Mouse (Mus musculus) ES-E14 (cell line): ENCODE results near the gene Sars2. TPM values are rescaled to one million over a fixed set of nuclear protein-coding genes. Genes with fewer than 3 reads are reported as not detected.

Source experiments
- DNase-seq: peaks from one replicate; pipeline ENCODE4 v3.0.0-alpha.2; 2013; ENCODE audit warnings: low read depth, low spot score
- H3K27ac ChIP-seq: 2 replicates; pipeline ENCODE4 v1.5.1; 2012; ENCODE audit warnings: low read depth, mild to moderate bottlenecking, low read length, moderate library complexity, mixed read lengths; ENCODE audit not compliant: poor library complexity, insufficient read depth, severe bottlenecking
- H3K36me3 ChIP-seq: 2 replicates; pipeline ENCODE4 v1.6.1; 2012; ENCODE audit warnings: mild to moderate bottlenecking, low read length, moderate library complexity, mixed read lengths; ENCODE audit not compliant: control insufficient read depth, poor library complexity, insufficient read depth, severe bottlenecking
- H3K4me1 ChIP-seq, 2 experiments: fragments of 150-350 bp in 1 of 2; sonication (generic) in 1 of 2; 2 replicates each; pipeline ENCODE4 v1.6.1; 2012; ENCODE audit warnings: low read length in 2 of 2, mild to moderate bottlenecking in 1 of 2, mixed read lengths in 1 of 2; ENCODE audit not compliant: control insufficient read depth in 2 of 2, insufficient read depth in 2 of 2, poor library complexity in 1 of 2
- H3K4me3 ChIP-seq, 2 experiments: fragments of 150-350 bp in 1 of 2; sonication (generic) in 1 of 2; 2 replicates each; pipeline ENCODE4 v1.5.1; 2012; ENCODE audit warnings: low read length in 2 of 2, low read depth in 1 of 2, mild to moderate bottlenecking in 1 of 2, mixed read lengths in 1 of 2; ENCODE audit not compliant: insufficient read depth in 1 of 2, poor library complexity in 1 of 2, severe bottlenecking in 1 of 2
- H3K9ac ChIP-seq: 2 replicates; pipeline ENCODE4 v1.6.1; 2012; ENCODE audit warnings: low read depth, mild to moderate bottlenecking, low read length, mixed read lengths; ENCODE audit not compliant: poor library complexity, insufficient read depth, severe bottlenecking
- H3K9me3 ChIP-seq: fragments of 150-350 bp; sonication (generic); 2 replicates; pipeline ENCODE4 v1.6.1; 2012; ENCODE audit warnings: low read depth, mild to moderate bottlenecking, low read length; ENCODE audit not compliant: control insufficient read depth, insufficient read depth
- CHD2 ChIP-seq: IDR thresholded peaks from 2 replicates; pipeline ENCODE4 v1.6.1; 2014; ENCODE audit warnings: mild to moderate bottlenecking, low read depth, low read length, inconsistent platforms
- HCFC1 ChIP-seq: IDR thresholded peaks from 2 replicates; pipeline ENCODE4 v1.6.1; 2012; ENCODE audit warnings: low read length, inconsistent platforms, borderline replicate concordance; ENCODE audit not compliant: insufficient read depth
- MAFK ChIP-seq: IDR thresholded peaks from 2 replicates; pipeline ENCODE4 v1.6.1; 2014; ENCODE audit warnings: mild to moderate bottlenecking, low read depth, low read length, inconsistent platforms; ENCODE audit not compliant: insufficient read depth
- ZC3H11A ChIP-seq: IDR thresholded peaks from 2 replicates; pipeline ENCODE4 v1.6.1; 2012; ENCODE audit warnings: low read depth, mild to moderate bottlenecking, inconsistent platforms, low read length, borderline replicate concordance
- ZNF384 ChIP-seq: IDR thresholded peaks from 2 replicates; pipeline ENCODE4 v1.6.1; 2012; ENCODE audit warnings: low read depth, low read length, inconsistent platforms
- in situ Hi-C, 2 experiments: fragments of 600-800 bp; cut with MboI; formaldehyde crosslinking; loops; one replicate each; pipeline ENCODE4 v1.15.1; 2025; ENCODE audit warnings: low sequenced_read_pairs in 2 of 2, inconsistent platforms in 1 of 2; ENCODE audit not compliant: unreplicated experiment in 2 of 2
- total RNA-seq: library from RNA; depleted of rRNA; stranded (reverse); fragments of 300-350 nt; gene quantifications from 2 replicates; pipeline ENCODE4 v1.2.3, GENCODE M21; 2012; rRNA removed

Gene Sars2
- total RNA-seq, 1 experiment = 25.2 TPM

- H3K4me3 ChIP-seq = peak overlapping the region; percentile 25 to 37; a peak in 2 of 4 replicates
- peaks cover 10% of the 10 kb centered on the region for H3K36me3 ChIP-seq
- H3K9ac ChIP-seq = peak overlapping the region; percentile 71
- H3K27ac ChIP-seq = peak overlapping the region; percentile 77
- peaks cover 20% of the 10 kb centered on the region in 2 experiments for H3K4me1 ChIP-seq
- in situ Hi-C loops = no loop called here
- TF ChIP-seq ZC3H11A (no peak), CHD2 (no peak), MAFK (no peak), ZNF384 (no peak), HCFC1 (no peak)
- no peak for DNase-seq
- no peaks in the 10 kb centered on the region for H3K9me3 ChIP-seq
These were observed 61.2 kb downstream of the Sars2 start for GRCm38 (mm10) chr7:28802846-28803588.

Other genes starting within 250 kb of the Sars2 start
- not detected in 2 replicates for gene Ifnl2, start 231.5 kb upstream of the Sars2 start, total RNA-seq
- gene Ifnl3, start 219.2 kb upstream of the Sars2 start, total RNA-seq = not detected in 2 replicates
- gene Sycn, start 201.1 kb upstream of the Sars2 start, total RNA-seq = not detected in 2 replicates
- 0.18 and 0.32 TPM in 2 replicates for gene Nccrp1, start 194.7 kb upstream of the Sars2 start, total RNA-seq
- 26.9 and 30.3 TPM in 2 replicates for gene Samd4b, start 143.8 kb upstream of the Sars2 start, total RNA-seq
- 31.9 and 32.2 TPM in 2 replicates for gene Pak4, start 143.8 kb upstream of the Sars2 start, total RNA-seq
- gene Acp7, start 110.7 kb upstream of the Sars2 start, total RNA-seq = 1.6 and 2.5 TPM in 2 replicates
- gene Fbxo27, start 49.1 kb upstream of the Sars2 start, total RNA-seq = 5.8 and 5.9 TPM in 2 replicates
- gene Fbxo17, start 25.2 kb upstream of the Sars2 start, total RNA-seq = 5.9 and 6.6 TPM in 2 replicates
- gene Mrps12, start 172 bp upstream of the Sars2 start, total RNA-seq = 102 and 105 TPM in 2 replicates
- gene Ccer2, start 14.2 kb downstream of the Sars2 start, total RNA-seq = not detected in 2 replicates
- 11.7 and 14.8 TPM in 2 replicates for gene Sirt2, start 24.7 kb downstream of the Sars2 start, total RNA-seq
- 17.7 and 20.1 TPM in 2 replicates for gene Nfkbib, start 25.5 kb downstream of the Sars2 start, total RNA-seq
- 17.2 and 18.9 TPM in 2 replicates for gene Rinl, start 47.0 kb downstream of the Sars2 start, total RNA-seq
- gene Hnrnpl, start 66.5 kb downstream of the Sars2 start, total RNA-seq = 464 and 530 TPM in 2 replicates
- gene Ech1, start 83.2 kb downstream of the Sars2 start, total RNA-seq = 64.1 and 75.6 TPM in 2 replicates
- 5.5 and 9.6 TPM in 2 replicates for gene Lgals4, start 91.9 kb downstream of the Sars2 start, total RNA-seq
- 0.42 and 0.89 TPM in 2 replicates for gene Lgals7, start 121.9 kb downstream of the Sars2 start, total RNA-seq
- gene Capn12, start 139.4 kb downstream of the Sars2 start, total RNA-seq = 2.0 and 2.1 TPM in 2 replicates
- gene Actn4, start 220.3 kb downstream of the Sars2 start, total RNA-seq = 566 and 627 TPM in 2 replicates
- gene Eif3k, start 239.9 kb downstream of the Sars2 start, total RNA-seq = 474 and 500 TPM in 2 replicates
- 14.8 and 15.6 TPM in 2 replicates for gene Map4k1, start 240.1 kb downstream of the Sars2 start, total RNA-seq